Mouse (Mus musculus) cerebellum, postnatal 14 days (tissue): Measurements from ENCODE around the gene Itih4.

Experiments
- DNase-seq, 2 experiments: peaks; one replicate each; pipeline ENCODE4 v3.0.0; 2021; ENCODE audit warnings: mixed read lengths in 2 of 2

Itih4 gene

GRCm38 (mm10) chr14:30879794-30880193 lies 6.5 kb upstream of the Itih4 start:
- no peak for DNase-seq

DNA sequence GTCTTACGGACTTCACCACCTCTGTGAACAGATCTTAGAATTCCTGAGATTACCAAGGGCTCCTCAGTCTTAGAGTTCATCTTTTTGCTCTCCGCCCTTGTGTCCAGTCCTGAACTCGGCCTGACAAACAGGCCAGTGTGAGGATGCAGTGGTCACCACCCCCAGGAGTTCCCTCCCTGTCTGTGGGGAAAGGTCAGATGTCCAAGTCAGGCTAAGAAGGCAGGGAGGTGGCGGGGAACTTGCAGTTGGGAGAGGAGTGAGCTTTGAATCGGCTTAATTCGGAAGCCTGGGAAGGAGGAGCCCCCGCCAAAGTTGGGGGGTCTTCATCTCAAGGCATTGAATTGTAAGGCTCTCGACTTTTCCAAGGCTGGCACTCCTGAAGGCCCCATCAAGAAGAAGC lies 6.0 kb upstream of the Itih4 start:
- no peak for DNase-seq

- peak; percentile 65 to 82 for DNase-seq
These were observed 5.2 kb upstream of the Itih4 start for GRCm38 (mm10) chr14:30880811-30881717.

DNA sequence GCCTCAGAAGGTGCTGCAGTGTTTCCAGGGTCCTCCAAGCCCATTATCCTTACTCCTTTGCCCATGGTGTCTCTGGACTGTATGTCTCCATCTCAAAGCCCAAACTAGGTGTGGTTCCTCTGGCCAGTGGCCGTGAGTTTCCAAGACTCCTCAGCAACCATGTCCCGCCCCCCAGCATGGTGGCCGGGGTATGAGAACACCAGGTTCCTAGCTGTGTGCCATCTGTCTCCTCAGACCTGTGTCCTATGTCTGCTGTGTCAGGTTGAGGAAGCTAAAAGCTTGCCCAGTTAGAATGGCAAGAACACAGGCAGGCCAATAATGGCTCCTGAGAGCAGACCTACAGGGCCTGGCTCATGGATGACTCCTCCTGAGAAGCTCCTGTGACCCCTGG lies 4.6 kb upstream of the Itih4 start:
- peak; percentile 17 to 36 for DNase-seq

GRCm38 (mm10) chr14:30885298-30885697 lies 978 bp upstream of the Itih4 start:
- DNase-seq, result no peak

DNA sequence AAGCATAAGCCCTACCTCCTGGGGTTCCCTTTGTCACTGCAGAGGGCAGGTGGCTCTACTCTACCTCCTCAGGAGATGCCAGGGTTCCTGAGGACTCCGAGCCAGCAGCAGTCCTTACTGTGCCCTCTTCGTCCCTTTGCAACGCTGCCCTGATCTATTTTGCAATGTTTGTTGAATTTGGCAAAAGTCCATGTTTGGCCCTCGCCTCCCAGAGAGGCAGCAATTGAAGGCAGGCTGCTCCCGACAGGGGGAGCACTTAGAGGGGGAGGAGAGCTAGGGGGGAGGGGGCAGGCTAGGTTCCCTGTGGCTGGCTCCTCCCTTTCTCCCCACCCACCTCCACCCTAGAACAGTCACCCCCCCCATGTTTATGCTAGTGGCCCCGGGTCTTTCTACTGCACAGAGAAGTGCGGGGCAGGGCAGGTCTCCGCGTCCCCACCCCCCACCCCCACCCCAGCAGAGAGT lies 2.0 kb downstream of the Itih4 start:
- DNase-seq, result peak; percentile 16 to 48

- no peak for DNase-seq
These were observed 13.7 kb downstream of the Itih4 start for GRCm38 (mm10) chr14:30899972-30900371.

GRCm38 (mm10) chr14:30902628-30903027 lies 16.4 kb downstream of the Itih4 start:
- DNase-seq, result no peak

GRCm38 (mm10) chr14:30903036-30903435 lies 16.8 kb downstream of the Itih4 start:
- no peak for DNase-seq

DNA sequence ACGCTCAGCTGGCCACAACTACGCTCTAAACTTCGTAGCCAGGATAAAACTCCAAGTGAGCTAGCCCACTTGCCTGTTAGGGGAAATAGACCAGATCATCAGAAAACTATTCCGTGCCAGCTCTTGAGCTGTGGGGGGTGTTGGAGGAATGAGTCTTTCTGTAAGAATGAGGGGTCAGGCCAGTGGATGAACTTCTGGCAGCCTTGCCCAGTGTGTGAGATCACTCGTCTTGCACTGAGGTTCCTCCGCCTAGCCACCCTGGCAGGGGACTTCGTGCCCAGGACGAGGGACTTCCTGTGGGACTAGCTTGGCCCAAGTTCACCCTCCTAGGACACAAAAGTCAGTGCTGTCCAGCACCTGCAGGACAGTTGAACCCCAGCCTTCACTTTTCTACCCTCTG lies 18.0 kb downstream of the Itih4 start:
- no peak for DNase-seq

- no peak for DNase-seq
These were observed 19.7 kb downstream of the Itih4 start for GRCm38 (mm10) chr14:30906001-30906400.

DNA sequence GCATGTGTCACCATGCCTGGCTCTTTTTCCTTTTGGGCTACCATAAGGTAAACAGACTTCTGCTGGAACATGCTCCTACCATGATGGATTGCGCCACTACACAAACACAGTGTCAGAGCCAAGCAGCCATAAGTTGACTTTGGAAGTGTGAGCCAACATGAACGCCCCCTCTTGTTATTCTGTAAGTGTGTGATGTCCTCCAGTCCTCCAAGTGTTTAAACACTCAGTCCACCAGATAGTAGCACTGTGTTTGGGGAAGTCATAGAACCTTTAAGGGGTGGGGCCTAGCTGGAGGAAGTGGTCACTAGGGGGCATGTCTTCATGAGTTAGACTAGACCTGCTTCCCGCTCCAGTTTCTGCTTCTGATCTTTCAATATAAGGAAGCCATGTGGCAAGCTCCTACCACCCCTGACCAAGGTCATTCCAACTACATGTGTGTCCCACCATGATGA lies 21.6 kb downstream of the Itih4 start:
- DNase-seq, result no peak

DNA sequence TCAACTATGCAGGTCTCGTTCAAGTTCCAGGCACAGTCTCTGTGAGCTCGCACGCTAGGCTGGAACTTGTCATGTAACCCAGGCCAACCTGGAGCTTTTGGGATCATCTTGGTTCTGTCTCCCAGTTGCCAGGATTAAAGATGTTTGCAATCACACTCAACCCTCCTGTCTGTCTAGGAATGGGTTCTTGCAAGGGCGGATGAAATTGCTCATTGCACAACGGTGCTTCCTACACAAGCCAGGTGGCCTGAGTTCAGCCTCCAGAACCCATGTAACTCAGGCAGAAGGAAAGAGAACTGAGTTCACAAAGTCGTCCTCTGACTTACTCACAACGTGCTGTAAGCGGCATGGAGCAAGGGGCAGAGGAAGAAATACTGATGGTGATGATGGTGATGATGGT lies 24.9 kb downstream of the Itih4 start:
- DNase-seq, result no peak

DNA sequence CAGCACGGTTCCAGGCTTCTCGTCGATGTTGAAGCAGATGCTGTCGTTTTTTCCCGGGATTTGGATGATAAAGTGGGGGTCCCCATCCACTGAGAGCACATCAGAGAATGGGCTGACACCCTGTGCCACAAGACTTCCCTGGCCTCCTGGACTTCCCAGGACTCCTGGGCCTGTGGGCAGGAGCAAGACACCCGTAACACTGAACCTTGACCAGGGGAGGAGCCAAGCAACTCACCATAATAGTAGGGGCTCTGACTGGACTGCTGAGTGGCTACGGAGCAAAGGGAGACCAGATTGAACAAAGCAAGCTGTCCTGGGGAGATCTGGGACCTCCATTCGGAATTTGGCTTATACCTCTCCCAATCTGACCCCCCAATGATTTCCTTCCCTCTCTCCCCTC lies 26.4 kb downstream of the Itih4 start:
- DNase-seq, result no peak

DNA sequence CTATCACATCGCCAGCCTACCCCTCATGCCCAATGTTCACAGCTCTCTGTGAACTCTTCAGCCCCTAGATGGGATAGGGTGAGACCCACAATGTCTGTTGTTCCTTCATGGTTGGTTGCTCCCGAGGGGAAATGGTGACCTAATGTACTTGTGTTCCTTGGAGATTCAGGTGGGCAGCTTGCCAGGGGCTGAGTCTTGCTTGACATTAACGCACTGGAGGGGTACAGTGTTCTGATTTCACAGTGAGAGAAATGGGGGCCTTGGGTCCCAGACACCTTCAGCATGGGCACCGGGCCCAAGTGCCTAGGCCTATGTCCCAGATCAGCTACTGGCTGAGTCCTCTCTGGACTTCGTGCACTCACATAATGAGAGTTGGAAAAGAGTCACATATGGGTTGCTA lies 27.1 kb downstream of the Itih4 start:
- DNase-seq, result peak in 1 of 2 experiments; percentile 27

DNA sequence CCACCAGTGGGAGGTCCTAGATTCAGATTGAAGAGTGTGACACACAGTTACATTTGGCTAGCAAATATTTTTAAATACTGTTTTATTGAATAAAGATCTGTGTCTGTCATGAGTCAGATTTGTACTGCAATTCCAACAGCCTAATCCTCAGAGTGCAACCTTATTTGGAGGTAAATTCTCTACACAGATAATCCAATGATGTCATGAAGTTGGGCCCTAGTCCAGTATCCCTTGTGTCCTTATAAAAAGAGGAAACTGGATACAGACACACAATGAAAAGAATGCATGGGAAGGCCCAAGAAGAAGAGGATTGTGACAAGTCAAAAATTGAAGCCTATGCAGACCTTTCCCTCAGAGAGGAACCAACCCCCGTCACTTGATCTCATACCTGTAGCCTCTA lies 30.2 kb downstream of the Itih4 start:
- DNase-seq, result no peak

DNA sequence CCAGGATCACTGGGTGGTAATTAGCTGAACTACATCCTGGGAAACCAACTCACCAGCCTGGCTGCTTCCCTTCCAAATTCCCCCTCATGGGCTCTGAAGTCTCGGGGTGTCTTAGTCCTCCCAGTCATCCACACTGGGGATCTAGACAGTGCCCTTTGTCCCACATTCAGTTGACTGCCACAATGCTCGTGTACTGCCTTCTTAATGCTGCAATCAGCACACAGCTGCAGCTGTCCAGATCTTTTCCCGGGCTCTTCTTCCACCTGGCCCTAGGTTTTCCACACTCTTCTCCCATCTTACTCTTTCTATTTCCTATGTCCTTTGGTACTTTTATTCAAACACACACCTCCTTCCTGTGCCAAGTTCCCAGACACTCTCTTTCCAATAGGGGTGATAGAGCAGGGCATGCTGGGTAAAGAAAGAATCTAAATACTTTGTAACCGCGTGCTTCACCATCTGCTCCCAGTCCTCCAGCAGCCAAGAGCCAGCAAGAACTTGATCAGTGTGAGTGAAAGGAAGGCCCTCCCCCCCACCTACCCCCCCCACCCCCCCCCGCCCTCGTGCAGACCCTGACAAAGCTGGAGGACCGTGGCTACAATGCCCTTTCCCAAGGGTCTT lies 35.9 kb downstream of the Itih4 start:
- DNase-seq, result no peak

DNA sequence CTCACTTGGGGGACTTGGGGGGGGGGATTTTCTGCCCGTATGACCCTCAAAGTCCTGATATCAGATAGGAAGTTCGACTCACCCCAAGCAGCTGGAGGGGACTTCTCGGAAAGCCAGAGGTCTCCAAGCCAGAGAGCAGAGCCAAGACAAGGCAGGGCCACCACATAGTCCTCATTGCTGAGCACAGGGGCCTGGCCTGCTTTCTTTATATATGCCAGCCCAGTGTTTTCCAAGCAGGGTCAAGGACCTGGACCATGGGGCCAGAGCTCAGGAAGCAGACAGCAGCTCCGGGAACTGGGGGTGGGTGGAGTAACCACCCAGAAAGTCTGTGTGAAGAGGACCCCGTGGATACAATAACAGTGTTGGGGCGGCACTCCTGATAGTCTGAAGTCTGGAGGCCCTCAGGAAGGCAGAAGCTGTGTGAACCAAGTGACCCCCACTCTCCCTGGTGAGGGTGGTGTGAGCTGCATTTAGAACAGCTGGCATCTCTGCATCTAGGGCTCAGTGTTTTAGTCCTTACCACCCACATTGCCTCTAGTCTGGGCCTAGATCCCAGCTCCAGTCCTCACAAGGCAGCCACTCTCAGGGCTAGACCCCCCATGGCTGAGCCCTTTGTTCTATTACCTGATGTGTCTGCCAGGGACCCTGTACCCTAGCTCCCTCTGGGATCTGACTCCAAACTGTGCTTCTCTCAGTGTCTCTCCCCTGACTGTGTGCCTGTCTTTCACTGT lies 37.3 kb downstream of the Itih4 start, which contains the start of gene Itih3:
Gene Itih3, minus strand, starts transcription at position 386 of the 731 bp plus-strand sequence.
- DNase-seq, result peak; percentile 12 to 40

GRCm38 (mm10) chr14:30925492-30925891 lies 39.2 kb downstream of the Itih4 start:
- no peak for DNase-seq

- no peak for DNase-seq
These were observed 44.1 kb downstream of the Itih4 start for GRCm38 (mm10) chr14:30930386-30930785.

DNA sequence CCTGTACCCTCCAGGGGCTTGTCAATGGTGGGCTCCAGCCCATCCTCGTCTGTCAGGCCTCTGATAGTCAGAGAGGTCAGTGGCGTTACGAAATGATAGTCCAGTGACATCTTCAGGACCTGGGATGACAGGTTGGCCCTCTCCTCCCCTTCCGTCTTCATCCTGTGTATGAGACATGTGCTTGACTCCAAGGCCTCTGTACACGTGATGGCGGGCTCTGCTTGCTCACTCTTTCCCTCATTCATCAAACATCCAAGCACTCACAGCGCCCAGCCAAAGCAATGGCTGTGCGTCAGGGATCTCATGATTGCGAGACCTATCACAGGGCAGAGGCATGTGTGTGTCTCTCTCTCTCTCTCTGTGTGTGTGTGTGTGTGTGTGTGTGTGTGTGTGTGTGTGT lies 47.1 kb downstream of the Itih4 start:
- DNase-seq, result no peak

- DNase-seq, result no peak
These were observed 56.0 kb downstream of the Itih4 start for GRCm38 (mm10) chr14:30942254-30942653.

GRCm38 (mm10) chr14:30943038-30943437 lies 56.8 kb downstream of the Itih4 start, which contains the start of gene Itih1:
Itih1 (minus strand) TSS chr14:30943289.
- DNase-seq, result no peak
